Mouse (Mus musculus): ENCODE measurements around the gene Usp20. TPM values are rescaled to one million over a fixed set of nuclear protein-coding genes. Genes with fewer than 3 reads are reported as not detected.

Gene Usp20
- total and polyA plus RNA-seq, 3 experiments, result 43.9 to 55.0 (median 50.8) TPM

GRCm38 (mm10) chr2:30966826-30967225, 15.3 kb upstream of the Usp20 start:
- WGBS, result 14% methylated on average over 16 of the region's 16 CpGs
- Histone ChIP-seq H3K9ac (ENCODE audit: low read depth, low read length) (peak overlapping the region; percentile 100), H3K4me3 (peak overlapping the region; percentile 99), H3K4me1 (ENCODE audit: control insufficient read depth, insufficient read depth, low read length) (peaks cover 4% of the 10 kb centered on the region), H3K27me3 (ENCODE audit: control insufficient read depth, insufficient read depth, low read length) (no peaks in the 10 kb centered on the region), H3K36me3 (ENCODE audit: control insufficient read depth, insufficient read depth, low read length) (no peaks in the 10 kb centered on the region), H3K27ac (no peak overlapping the region), H3K79me2 (replicated peaks; ENCODE audit: control insufficient read depth, insufficient read depth, low read length) (peaks cover 2% of the 10 kb centered on the region)
- intact Hi-C loops (cut with DNase I), result no loop called here
- TF ChIP-seq CTCF (IDR thresholded peaks at IDR 0.05) (no peak), POLR2A (IDR thresholded peaks at IDR 0.05; ENCODE audit: insufficient read depth, low read depth, low read length) (no peak), EP300 (IDR thresholded peaks at IDR 0.05; ENCODE audit: insufficient read depth, low read depth, low read length) (no peak)
- DNase-seq, result no peak

- Histone ChIP-seq H3K9ac (ENCODE audit: low read depth, low read length) (peak within 1 kb of the TSS; percentile 100), H3K36me3 (ENCODE audit: control insufficient read depth, insufficient read depth, low read length) (no peaks in the 10 kb centered on the region), H3K27me3 (ENCODE audit: control insufficient read depth, insufficient read depth, low read length) (no peaks in the 10 kb centered on the region), H3K27ac (peak within 1 kb of the TSS; percentile 79), H3K4me1 (ENCODE audit: control insufficient read depth, insufficient read depth, low read length) (peaks cover 4% of the 10 kb centered on the region), H3K79me2 (replicated peaks; ENCODE audit: control insufficient read depth, insufficient read depth, low read length) (peaks cover 2% of the 10 kb centered on the region), H3K4me3 (peak within 1 kb of the TSS; percentile 99)
- WGBS, result 2% methylated on average over 59 of the region's 59 CpGs
- intact Hi-C loops (cut with DNase I), result no loop called here
- peak; percentile 73 for TF ChIP-seq POLR2A (IDR thresholded peaks at IDR 0.05; ENCODE audit: insufficient read depth, low read depth, low read length)
- TF ChIP-seq CTCF (IDR thresholded peaks at IDR 0.05), result no peak
- TF ChIP-seq EP300 (IDR thresholded peaks at IDR 0.05; ENCODE audit: insufficient read depth, low read depth, low read length), result peak; percentile 54; the same call in 1 of the 2 replicates
- DNase-seq, result peak; percentile 91
Observed at GRCm38 (mm10) chr2:30967352-30968327, 14.4 kb upstream of the Usp20 start, which contains the start of gene Tor1a. Gene Tor1a, minus strand, starts transcription at chr2:30967933.

- peaks cover 3% of the 10 kb centered on the region; the same call in 1 of the 2 replicates for H3K4me1 ChIP-seq (ENCODE audit: control insufficient read depth, insufficient read depth, low read length)
- H3K4me3 ChIP-seq, result no peak overlapping the region
- H3K36me3 ChIP-seq (ENCODE audit: control insufficient read depth, insufficient read depth, low read length), result no peaks in the 10 kb centered on the region
- no peak overlapping the region for H3K27ac ChIP-seq
- no peak for DNase-seq
- 54% methylated on average over 7 of the region's 7 CpGs for WGBS
- H3K9ac ChIP-seq (ENCODE audit: low read depth, low read length), result no peak overlapping the region
- H3K79me2 ChIP-seq (replicated peaks; ENCODE audit: control insufficient read depth, insufficient read depth, low read length), result 0 out of 2 replicates have a peak, but pooled peaks cover 2% of the 10 kb centered on the region
- TF ChIP-seq CTCF (IDR thresholded peaks at IDR 0.05) (no peak), POLR2A (IDR thresholded peaks at IDR 0.05; ENCODE audit: insufficient read depth, low read depth, low read length) (no peak), EP300 (IDR thresholded peaks at IDR 0.05; ENCODE audit: insufficient read depth, low read depth, low read length) (no peak)
- intact Hi-C loops (cut with DNase I), result loop anchor here (10.0 kb wide), 1 partner anchor 1178 kb away; the partner anchor contains the start of gene Slc27a4
- no peaks in the 10 kb centered on the region for H3K27me3 ChIP-seq (ENCODE audit: control insufficient read depth, insufficient read depth, low read length)
Observed at GRCm38 (mm10) chr2:30983024-30983423, 945 bp downstream of the Usp20 start.

GRCm38 (mm10) chr2:30985111-30986020, 3.3 kb downstream of the Usp20 start:
- H3K27me3 ChIP-seq (ENCODE audit: control insufficient read depth, insufficient read depth, low read length), result no peaks in the 10 kb centered on the region
- H3K4me1 ChIP-seq (ENCODE audit: control insufficient read depth, insufficient read depth, low read length), result peaks cover 3% of the 10 kb centered on the region; the same call in 1 of the 2 replicates
- DNase-seq, result peak in 1 of 2 experiments; percentile 49
- no peak for TF ChIP-seq EP300 (IDR thresholded peaks at IDR 0.05; ENCODE audit: insufficient read depth, low read depth, low read length)
- no peak for TF ChIP-seq POLR2A (IDR thresholded peaks at IDR 0.05; ENCODE audit: insufficient read depth, low read depth, low read length)
- TF ChIP-seq CTCF (IDR thresholded peaks at IDR 0.05), result no peak
- no peak overlapping the region for H3K4me3 ChIP-seq
- H3K9ac ChIP-seq (ENCODE audit: low read depth, low read length), result no peak overlapping the region
- H3K36me3 ChIP-seq (ENCODE audit: control insufficient read depth, insufficient read depth, low read length), result no peaks in the 10 kb centered on the region
- WGBS, result 37% methylated on average over 17 of the region's 17 CpGs
- H3K27ac ChIP-seq, result no peak overlapping the region
- 0 out of 2 replicates have a peak, but pooled peaks cover 2% of the 10 kb centered on the region for H3K79me2 ChIP-seq (replicated peaks; ENCODE audit: control insufficient read depth, insufficient read depth, low read length)
- intact Hi-C loops (cut with DNase I), result loop anchor here (10.0 kb wide), 1 partner anchor 1181 kb away; the partner anchor contains the start of gene Slc27a4

- no peak overlapping the region for H3K9ac ChIP-seq (ENCODE audit: low read depth, low read length)
- intact Hi-C loops (cut with DNase I), result no loop called here
- no peak overlapping the region for H3K4me3 ChIP-seq
- no peak overlapping the region for H3K27ac ChIP-seq
- no peaks in the 10 kb centered on the region for H3K4me1 ChIP-seq (ENCODE audit: control insufficient read depth, insufficient read depth, low read length)
- no peak for DNase-seq
- no peaks in the 10 kb centered on the region for H3K79me2 ChIP-seq (replicated peaks; ENCODE audit: control insufficient read depth, insufficient read depth, low read length)
- WGBS, result 84% methylated on average over 9 of the region's 9 CpGs
- TF ChIP-seq POLR2A (IDR thresholded peaks at IDR 0.05; ENCODE audit: insufficient read depth, low read depth, low read length) (no peak), CTCF (IDR thresholded peaks at IDR 0.05) (no peak), EP300 (IDR thresholded peaks at IDR 0.05; ENCODE audit: insufficient read depth, low read depth, low read length) (no peak)
- no peaks in the 10 kb centered on the region for H3K27me3 ChIP-seq (ENCODE audit: control insufficient read depth, insufficient read depth, low read length)
- no peaks in the 10 kb centered on the region for H3K36me3 ChIP-seq (ENCODE audit: control insufficient read depth, insufficient read depth, low read length)
Observed at GRCm38 (mm10) chr2:30990221-30990620, 8.1 kb downstream of the Usp20 start.
